Mouse (Mus musculus) thymus, adult 2 months (tissue): ENCODE results near the gene Sycp2.

Experiments used
- CTCF ChIP-seq: fragments of 200-500 bp; IDR thresholded peaks from 2 replicates; pipeline ENCODE4 v1.5.1; 2012; ENCODE audit warnings: mild to moderate bottlenecking, control low read depth, low read length, moderate library complexity, borderline replicate concordance; ENCODE audit not compliant: control insufficient read depth, poor library complexity, insufficient read depth; ENCODE audit errors: extremely low read depth
- POLR2A ChIP-seq: fragments of 200-500 bp; IDR thresholded peaks from 2 replicates; pipeline ENCODE4 v1.6.1; 2012; ENCODE audit warnings: mild to moderate bottlenecking, low read length, control low read depth, moderate library complexity; ENCODE audit not compliant: control insufficient read depth, poor library complexity, insufficient read depth; ENCODE audit errors: extremely low read depth

DNA sequence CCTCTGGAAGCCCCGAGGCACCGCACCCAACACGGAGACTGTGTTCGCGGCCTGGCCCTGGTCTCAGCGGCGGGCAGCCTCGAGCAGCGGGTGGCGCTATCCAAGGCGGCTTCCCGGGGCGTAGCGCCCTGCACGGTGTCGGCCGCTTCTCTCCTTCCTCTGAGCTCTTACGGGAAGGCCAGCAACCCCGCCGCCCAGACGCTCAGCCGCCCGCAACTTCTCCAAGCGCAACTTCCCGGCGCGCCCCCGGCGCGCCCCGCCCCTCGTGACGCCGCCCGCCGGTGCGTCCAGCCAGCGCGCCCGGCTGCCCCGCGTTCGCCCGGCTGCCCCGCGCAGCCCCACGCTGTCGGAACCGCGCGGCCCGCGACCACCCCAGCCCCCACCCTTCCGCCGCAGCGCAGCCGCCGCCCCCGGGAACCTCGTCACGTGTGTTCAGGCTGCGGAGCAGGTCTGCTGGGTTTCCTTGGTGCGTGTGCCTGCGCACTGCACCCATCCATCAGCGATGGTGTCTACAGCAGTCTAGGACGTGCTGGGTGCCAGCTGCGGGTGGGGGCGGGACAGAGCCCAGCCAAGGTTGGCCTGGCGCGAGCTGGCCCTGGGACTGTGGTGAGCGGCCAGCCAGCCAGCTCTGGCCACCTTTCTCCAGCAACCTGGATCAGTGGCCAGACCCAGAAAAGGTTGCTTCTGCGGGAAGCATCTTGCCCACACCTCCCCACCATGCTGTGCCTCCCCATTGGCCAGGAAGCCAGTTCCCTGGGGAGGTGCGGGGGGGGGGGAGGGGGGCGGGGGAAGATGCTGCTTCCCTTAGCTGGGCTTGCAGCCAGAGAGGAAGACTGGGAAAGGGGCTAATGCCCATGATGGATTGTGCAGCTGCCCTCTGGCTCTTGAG, 7.0 kb upstream of the Sycp2 start, which contains the start of the genes Ppp1r3d and Fam217b:
- TF ChIP-seq CTCF (no peak), POLR2A (no peak)
